Mouse (Mus musculus) kidney, adult 9 months (tissue): ENCODE data around the gene Kcnn4.

Experiments
- DNase-seq: peaks from one replicate; pipeline ENCODE4 v3.0.0; 2022

Gene Kcnn4

DNA sequence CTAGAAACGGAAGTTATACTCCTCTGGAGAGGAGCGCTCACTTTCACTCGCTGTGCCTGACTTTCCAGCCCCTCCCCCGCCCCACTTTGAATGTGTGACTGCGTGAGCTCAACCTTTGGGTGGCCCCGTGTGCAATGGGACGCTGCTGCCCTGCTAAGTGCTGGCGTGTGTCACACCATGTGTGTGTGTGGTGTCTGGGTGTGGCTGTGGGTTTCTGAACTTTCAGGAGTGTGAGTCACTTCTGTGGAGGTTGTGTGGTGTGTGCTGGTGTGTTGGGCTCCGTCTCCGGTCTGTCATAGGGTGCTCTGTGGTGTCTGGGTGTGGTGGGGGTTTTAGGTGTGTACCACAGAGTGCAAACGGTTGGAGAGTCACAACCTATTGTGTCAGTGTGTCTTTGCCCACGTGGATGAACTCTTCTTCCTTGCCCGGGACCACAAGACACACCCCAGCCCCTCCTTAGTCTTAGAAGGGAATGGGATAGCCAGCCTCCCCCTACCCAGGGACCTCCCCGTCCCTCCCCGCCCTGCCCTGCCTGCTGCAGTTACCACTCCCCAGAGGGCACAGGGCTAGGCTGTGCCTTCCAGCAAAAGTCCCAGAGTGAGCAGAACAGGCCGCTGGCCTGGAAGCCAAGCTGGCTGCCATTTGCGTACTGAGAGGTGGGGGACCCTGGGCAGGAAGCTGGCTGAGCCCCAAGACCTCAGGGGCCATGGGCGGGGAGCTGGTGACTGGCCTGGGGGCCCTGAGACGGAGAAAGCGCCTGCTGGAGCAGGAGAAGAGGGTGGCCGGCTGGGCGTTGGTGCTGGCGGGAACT lies at the start of gene Kcnn4:
TSS of gene Kcnn4 (plus strand) at position 533 of the 811 bp plus-strand sequence.
- no peak for DNase-seq

DNA sequence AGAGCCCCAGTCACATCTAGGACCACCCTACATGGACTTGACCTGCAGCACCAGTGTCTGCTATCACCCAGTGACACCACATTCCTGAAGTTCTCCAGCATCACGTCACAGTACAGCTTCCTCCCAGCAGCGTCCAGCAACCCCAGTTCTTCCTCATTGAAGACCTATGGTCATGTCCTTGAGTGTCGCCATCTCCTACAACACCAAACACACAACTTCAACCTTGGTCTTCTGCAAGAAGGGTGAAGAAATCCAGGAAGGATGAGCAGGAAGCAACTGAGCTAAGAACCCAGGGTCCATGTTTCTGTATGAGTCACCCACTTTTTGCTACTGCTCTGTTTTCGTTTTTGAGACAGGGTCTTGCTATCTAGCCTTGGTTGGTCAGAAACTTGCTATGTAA lies 47.5 kb upstream of the Kcnn4 start:
- no peak for DNase-seq

DNA sequence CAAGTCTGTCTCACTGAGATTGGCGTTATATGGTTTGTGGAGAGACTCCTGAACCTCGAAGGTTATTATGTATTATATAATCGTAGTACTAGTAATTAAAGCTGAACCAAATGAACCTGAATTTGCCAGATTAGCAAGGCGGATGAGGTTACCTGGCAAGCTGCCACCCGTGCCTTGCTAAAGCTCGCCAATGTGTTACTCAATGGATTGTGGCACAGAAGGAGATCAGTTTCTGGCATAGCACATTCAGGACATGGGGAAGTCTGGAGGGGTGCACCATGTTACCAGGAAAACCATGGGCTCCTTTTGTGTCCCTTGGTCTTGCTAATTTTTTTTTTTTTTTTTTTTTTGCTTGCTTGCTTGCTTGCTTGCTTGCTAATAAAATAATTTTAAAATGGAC lies 44.9 kb upstream of the Kcnn4 start:
- DNase-seq, result peak; percentile 34

DNA sequence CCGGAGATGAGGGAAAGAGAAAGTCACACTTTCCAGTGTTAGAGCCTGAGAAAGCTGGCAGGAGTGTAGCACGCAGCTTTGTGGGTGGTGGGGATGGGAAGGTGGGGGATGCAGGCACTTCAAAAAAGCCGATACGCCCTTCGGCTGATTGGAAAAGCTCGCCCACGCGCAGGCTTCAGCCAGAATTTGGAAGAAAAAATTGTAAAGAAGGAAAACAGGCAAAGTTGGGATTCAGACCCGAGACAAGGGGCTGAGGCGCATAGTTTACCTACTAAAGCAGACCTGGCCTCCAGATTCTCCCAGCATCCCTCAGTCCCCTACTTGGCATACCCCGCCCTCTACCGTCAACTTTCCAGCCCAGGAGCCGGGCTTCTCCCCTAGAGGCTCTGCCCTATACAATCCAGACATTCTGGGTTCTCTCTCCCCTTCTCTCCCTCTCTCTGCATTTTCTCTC lies 44.4 kb upstream of the Kcnn4 start:
- DNase-seq, result no peak

DNA sequence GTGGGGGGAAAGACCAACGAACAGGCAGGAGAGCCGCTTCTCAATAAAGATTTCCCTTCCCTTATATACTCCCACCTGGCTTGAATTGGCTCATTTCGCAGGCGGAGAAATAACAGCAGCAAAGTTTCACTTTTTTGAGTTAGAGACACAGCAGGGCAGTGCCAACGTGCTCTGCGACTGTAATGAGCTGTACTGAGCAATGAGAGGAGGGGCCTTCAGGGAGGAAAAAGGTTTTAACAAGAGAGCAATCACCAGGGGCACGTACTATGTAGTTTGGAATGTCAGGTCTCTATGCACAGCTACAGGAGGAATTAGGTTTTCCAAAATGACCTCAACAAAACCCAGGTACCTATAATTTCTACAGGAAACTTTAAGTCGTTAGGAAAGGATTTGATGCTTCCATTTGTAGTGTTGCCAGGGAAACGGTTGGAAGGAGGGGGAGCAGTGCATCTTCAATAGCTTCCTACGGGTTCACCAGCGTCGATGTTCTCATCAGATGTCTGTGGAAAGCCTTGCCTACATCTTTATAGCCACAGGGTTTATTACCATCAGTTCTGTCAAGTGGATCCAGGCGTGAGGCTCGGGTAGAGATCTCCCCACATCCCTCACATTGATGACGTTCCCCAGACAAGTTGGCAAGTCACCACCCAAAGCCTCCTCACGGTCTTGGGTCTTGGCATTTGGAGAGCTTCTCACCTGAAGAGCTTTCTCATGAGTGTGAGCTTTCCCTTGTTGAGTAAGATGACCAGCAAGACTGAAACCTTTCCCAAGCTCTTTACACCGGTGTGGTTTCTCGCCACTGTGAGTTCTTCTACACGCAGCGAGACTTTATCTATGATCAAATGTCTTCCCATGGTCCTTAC lies 43.6 kb upstream of the Kcnn4 start:
- no peak for DNase-seq

DNA sequence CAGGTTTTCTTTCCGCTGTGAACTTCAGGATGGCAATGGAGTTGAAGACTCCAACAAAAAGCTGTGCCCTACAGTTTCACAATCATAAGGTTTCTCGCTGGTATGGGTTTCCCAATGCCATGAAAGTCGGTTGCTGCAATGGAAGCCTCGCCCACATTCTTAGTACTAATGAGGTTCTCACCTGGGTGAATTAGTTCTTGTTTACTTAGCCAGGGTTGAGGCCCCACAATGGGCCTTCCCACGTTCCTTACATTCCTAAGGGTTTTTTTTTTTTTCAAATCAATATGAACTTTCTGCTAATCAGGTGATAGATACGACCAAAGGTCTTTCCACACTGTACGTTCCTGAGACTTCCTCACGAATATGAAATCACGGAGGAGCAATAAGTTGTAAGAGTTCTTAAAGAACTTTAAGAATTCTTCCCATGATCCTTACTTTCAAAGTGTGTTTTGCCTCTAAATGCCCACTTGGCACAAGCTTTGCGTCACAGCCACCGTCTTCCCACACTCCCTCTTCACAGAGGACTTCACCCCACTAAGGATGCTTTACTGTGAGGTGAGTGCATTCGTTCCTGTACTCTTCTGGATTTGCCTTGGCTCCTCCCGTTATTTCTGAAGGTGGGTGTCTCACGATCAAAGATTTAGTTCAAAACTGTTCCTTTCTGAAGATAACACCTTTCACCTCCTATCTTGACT lies 42.6 kb upstream of the Kcnn4 start:
- DNase-seq, result no peak

DNA sequence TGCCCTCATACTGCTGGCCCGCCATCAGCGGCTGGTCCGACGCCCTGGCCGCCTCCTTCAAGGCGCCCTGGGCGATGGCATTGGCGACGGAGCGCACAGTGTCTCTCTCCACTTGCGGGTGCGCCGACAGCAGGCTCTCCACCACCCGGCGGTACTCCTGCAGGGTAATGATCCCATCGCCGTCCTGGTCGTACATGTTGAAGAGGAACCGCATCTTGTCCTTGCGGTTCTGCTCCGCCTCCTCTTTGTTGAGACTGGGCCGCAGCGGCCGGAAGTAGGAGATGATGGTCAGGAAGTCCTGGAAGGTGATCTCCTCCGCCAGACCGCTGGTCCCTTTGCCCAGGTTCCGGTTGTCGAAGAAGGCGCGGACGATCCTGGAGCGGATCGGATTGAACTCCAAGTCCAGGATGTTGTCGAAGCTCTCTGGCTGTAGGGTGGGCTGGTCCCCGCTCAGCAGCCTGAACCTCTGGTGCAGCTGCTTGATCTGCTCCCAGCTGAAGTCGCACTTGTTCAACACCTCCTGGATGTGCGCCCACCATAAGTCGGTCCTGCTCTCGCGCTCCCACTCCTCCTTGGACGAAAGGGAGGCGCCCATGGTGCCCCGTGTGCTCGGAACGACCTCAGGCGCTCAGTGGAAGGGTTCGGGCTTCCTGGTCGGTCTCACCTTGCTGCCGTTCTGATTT lies 36.6 kb upstream of the Kcnn4 start, which contains the start of gene Tescl:
TSS of gene Tescl (minus strand) at position 633 of the 683 bp plus-strand sequence.
- no peak for DNase-seq

DNA sequence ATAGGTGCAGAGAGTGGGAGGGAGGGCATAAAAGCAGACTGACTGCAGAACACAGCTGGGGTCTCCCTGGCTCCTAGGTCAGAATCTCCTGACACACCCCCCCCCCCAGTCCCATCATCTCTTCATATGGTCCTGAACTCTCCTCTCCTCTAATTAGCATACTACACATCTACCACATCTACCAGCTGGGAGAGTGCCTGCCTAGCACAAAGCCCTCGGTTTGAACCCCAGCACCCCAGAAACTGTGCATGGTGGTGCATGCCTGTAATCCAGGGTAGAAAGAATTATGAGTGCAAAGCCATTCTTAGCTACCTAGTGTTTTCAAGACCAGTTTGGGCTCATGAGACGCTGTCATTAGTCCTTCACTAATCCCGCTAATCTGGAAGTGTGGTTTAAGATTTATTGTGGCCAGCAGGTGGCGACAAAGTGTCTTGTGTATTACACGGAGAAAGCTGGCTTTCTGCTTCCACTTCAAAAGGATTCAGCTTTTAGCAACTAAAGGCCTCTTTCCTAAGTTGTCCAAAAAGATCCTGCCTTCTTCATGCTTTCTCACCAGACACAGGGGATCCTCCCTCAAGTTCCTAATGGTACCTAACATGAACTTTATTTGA lies 34.3 kb upstream of the Kcnn4 start:
- DNase-seq, result peak; percentile 75

DNA sequence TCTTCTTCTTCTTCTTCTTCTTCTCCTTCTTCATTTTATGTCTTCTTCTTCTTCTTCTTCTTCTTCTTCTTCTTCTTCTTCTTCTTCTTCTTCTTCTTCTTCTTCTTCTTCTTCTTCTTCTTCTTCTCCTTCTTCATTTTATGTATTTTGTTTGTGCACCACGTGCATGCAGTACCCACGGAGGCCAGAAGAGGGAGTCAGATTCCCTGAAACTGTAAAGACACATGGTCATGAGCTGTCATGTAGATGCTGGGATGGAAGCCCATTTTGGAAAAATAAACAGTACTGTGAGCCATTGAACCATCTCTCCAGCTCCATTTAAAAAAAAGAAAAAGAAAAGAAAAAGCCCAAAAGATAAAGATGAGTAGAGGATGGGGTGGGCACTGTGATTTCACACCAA lies 31.8 kb upstream of the Kcnn4 start:
- no peak for DNase-seq

DNA sequence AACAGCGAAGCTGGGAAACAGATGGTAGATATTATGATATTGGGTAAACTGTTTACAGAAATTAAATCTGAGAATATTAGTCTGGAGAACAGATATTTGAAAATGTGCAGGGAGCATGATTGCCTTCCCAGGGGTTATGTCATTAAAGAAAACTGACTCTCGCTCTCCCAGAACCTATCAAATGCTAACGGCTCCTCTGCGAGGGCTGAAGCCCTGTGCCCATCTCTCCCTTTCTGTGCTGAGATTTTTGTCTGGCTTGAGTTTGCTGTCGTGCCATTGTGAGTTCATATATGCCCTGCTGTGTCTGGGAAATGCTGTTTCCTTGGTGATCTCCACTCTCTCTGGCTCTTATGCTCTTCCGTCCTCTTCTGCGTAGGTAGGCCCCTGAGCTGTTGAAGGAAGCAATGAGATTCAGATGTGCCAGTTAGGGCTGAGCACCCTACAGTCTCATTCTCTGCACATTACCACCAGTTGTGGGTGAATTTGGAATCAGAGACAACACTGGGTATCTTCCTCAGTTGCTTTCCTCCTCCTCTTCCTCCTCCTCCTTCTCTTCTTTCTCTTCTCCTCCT lies 26.3 kb upstream of the Kcnn4 start:
- no peak for DNase-seq

DNA sequence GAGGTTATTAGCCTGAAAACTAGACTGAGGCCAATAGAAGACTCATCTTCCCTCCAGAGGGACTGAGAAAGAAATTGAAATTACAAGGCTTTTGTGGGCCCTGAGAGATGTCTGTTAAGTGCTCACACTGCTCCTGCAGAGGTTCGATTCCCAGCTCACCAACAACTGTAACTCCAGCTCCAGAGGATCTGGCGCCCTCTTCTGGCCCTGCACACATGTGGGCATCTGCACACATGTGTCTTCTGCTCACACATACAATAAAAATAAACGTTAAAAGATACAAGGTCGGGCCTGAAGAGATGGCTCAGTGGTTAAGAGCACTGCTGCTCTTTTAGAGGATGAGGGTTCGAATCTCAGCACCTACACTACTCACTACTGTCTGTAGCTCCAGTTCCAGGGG lies 23.6 kb upstream of the Kcnn4 start:
- no peak for DNase-seq

DNA sequence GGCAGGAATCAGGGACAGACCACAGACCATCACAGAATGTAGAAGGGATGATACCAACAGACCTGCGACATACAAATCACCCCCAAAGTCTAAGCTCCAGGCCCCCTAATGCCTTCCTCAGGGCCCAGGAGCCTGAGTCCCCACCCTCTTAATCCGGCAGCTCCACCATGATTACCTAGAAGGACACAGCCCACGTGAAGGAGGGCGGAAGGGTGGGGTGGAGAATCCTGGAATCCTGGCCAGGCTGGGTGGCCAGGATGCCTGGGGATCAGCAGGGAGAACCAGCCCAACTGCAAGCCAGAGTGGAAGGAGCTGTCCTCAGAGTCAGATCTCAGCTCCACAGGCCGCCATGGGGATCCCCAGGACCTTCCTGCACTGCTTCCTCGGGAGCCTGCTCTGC lies 21.2 kb upstream of the Kcnn4 start, which contains the start of gene Lypd5:
TSS of gene Lypd5 (plus strand) at position 301 of the 400 bp plus-strand sequence.
- no peak for DNase-seq

DNA sequence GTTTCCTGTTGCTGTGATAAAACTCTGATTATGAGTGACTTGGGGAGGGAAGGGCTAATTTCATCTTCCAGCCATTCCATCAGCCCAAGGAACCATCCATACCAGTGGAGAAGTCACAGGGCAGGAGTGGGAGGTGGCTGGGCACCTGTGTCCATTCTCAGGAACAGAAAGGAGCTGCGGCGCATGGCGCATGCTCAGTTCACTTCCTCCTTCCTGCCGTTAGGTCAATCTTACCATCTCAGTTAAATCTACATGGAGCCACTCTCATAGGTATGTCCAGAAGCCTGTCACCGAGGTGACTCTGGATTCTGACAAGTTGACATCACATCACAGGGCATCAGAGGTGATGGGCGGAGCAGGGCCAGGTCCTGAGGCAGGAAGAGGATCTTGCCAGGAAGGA lies 14.4 kb upstream of the Kcnn4 start:
- DNase-seq, result no peak

DNA sequence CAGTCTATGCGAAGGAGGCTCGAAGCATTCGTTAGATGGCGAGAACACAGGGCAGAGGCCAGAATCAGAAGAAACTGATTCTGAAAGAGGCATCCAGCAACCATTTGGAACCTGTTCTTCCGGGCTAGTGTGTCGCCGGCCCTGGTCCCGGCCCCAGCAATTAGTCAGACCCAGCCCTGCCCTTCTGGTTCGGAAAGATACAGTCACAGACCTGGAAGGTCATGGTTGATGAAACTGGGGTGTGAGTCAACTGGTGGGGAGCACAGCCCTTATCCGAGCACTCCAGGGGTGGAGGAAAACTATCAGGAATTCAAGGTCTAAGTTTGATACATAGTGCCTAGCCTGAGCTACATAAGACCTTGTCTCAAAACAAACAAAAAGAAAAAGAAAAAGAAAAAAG lies 14.0 kb upstream of the Kcnn4 start:
- no peak for DNase-seq

DNA sequence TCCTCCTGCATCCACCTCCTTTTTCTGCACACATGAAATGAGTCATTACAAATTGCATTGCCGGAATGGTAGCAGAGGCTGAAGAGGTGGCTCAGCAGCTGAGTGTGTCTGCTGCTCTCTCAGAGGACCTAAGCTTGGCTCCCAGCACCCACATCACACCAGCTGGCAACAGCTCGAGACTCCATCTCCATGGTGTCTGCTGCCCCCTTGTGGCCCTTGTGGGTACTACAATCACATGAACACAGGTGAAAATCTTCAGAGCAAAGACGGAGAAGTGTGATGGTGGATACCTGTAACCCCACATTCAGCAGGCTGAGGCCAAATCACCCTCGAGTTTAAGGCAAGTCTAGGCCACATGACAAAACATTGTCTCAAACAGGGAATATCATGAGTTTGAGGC lies 12.2 kb upstream of the Kcnn4 start:
- DNase-seq, result no peak

DNA sequence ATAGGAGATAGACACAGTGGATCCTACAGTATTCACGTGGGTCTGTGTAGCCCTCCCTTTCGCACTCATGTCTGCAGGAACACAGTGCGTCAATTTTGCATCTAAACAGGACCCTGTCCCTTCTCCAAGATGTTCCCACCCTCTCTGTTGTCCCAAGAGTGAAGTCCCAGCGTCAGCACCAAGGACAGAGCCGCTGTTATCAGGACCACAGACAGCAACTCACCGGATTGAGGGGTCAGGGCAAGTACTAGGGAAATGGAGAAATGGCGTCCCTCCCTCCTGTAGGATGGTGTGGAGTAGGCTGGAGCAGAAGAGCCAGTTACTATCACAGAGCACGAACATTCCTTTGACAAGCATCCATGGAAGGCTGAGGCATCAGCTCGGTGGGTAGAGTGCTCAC lies 10.8 kb upstream of the Kcnn4 start:
- no peak for DNase-seq

DNA sequence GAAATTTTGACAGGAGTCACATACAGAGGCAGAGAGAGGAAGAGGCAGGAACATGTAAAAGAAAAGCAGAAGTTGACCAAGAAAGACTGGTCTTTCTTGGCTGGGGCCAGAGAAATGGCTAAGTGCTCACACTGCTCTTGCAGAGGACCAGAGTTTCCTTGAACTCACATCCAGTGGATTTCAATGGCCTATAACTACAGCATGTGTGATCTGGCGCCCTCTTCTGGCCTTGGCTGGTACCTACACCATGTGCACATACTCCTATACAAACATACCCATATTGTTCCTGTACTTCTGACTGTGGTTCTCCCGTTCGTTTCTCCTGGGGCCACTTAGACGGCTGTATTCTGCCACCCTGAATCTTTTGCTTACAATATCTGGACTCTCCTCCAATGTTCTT lies 9.1 kb upstream of the Kcnn4 start:
- no peak for DNase-seq

DNA sequence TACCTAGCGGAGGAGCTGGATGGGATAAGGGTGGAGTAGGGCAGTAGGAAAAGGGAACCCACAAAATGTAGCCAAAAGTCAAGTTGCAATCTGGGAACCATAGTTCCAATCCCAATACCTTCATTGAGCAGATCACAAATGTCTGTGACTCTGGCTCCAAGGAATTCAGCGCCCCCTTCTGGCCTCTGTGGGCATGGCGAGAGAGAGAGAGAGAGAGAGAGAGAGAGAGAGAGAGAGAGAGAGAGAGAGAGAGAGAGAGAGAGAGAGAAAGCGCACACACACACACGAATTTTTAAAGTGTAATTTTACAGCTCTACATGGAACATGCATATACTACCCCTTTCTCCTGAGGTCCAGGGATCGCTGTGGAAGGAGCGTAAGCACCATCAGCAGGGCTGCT lies 6.8 kb upstream of the Kcnn4 start:
- no peak for DNase-seq

DNA sequence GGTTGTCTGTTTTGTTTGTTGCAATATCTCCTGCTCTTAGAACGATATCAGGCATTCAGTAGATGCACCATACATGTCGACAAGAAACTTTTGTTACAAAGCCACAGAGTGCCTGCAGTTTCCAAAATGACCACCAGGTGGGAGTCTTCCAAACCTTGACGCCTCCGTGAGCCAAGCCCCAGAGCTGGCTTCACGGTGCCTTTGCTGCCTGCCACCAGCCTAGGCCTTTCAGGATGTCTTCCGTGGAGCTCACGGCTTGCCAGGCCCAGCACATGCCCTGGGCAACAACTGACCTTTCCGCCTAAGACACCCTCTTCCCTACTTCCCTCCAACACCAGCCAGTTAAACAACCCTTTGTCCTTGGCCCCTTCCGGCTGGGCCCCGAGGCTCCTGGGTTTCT lies 5.2 kb upstream of the Kcnn4 start:
- peak; percentile 82 for DNase-seq

DNA sequence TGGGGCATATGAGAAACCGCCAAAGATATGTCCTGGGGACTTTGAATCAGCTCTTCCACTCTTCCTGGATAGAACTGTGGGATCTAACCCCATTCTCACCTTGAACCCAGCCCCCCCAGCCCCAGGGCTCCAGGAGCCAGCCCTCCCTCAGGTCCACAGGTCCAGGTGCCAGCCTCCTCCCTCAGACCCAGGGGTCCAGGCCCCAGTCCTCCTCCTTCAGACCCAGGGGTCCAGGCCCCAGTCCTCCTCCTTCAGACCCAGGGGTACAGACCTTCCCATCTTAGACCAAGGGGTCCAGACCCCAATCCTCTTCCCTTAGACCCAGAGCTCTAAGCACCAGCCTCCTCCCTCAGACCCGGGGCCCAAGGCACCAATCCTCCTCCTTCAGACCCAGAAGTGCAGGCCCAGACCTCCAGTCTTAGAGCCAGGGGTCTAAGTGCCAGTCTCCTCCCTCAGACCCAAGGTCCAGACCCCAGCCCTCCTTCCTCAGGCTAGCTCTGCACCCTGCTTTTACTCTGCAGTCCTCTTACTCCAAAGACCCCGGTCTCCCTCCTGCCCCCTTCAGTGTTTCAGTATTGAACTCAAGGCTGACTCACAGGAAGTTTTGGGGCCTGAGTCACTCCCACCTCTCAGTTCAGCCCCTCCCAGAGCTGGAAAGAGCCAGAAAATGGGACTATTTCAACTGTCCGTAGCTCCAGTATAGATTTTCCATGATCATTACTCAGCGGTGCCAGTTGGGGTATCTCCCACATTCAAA lies 4.6 kb upstream of the Kcnn4 start:
- no peak for DNase-seq
